Mouse (Mus musculus) retina, adult 2 months (tissue): ENCODE measurements around the gene Mmp23.
"Not testable (repeated sequence)": the region's sequence is repeated elsewhere in the genome, so short reads cannot be mapped to it uniquely, and the experiment has no call there.

Experiments used
- DNase-seq: peaks from one replicate; pipeline ENCODE4 v3.0.0-alpha.2; 2012; ENCODE audit warnings: low read depth, low spot score

Mmp23 gene

GRCm38 (mm10) chr4:155653086-155653450, at the start of gene Mmp23:
Gene Mmp23, minus strand, starts transcription at chr4:155653384.
- DNase-seq = no peak

GRCm38 (mm10) chr4:155700425-155700824, 47.2 kb upstream of the Mmp23 start:
- no peak for DNase-seq

GRCm38 (mm10) chr4:155696261-155697255, 43.4 kb upstream of the Mmp23 start:
- no peak for DNase-seq

DNA sequence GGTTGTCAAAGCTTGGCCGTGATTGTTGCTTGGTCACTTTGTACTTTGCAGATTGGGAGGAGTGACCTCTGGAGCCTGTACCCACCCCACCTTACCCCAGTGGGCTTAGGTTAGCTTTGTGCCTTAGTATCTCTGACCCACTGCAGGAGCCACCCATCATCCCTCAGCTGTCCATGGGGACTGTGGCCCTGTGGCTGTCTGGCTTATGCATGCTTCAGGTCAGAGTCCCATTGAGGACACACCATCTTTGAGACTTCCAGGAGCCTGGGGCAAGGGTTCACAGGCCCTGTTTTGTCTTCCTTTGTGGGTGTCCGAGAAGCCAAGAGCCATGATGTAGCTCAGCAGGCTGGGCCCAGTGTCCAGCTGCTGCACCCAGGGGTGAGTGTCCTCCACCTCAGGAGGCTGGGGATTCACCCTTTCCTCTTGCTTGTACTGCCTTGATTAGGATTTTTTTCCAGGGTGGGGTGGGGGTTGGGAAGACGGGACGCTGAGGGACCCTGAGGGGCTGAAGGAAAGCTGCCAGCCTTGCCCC, 42.4 kb upstream of the Mmp23 start:
- no peak for DNase-seq

GRCm38 (mm10) chr4:155694482-155695401, 41.6 kb upstream of the Mmp23 start:
- DNase-seq = peak; percentile 50

DNA sequence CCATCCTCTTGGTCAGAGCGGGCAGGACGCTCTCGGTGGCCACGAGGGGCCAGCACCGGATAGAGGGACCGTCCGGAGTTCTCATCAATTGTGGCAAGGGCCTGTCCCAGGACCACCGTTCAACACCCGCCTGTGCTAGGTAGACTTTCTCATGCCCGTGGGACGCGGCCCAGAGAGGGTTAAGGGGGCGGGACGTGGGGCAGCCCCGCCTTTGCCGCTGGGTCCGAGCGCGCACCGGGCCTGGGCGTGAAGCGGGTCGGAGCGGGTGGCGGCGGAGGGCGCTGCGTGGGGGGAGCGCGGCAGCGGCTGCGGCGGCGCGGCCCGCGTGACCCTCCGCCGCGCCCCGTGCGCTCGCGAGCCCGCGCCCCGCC, 40.9 kb upstream of the Mmp23 start, which contains the start of gene Fndc10:
Fndc10 (plus strand) TSS at position 232 of the 371 bp plus-strand sequence.
- DNase-seq = no peak

DNA sequence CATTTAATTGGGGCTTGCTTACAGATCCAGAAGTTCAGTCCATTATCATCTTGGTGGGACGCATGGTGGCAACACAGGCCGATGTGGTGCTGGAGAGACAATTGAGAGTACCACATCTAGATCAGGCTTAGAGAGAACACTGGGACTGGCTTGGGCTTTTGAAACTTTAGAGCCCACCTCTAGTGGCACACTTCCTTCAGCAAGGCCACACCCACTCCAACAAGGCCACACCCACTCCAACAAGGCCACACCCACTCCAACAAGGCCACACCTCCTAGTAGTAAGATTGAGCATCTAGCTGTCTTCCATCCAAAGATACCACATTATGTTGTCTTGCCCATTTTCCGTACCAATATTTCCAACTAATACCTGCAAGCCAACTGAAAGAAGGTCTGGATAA, 39.2 kb upstream of the Mmp23 start:
- no peak for DNase-seq

- DNase-seq = no peak
These were observed 37.6 kb upstream of the Mmp23 start for GRCm38 (mm10) chr4:155690571-155691375.

DNA sequence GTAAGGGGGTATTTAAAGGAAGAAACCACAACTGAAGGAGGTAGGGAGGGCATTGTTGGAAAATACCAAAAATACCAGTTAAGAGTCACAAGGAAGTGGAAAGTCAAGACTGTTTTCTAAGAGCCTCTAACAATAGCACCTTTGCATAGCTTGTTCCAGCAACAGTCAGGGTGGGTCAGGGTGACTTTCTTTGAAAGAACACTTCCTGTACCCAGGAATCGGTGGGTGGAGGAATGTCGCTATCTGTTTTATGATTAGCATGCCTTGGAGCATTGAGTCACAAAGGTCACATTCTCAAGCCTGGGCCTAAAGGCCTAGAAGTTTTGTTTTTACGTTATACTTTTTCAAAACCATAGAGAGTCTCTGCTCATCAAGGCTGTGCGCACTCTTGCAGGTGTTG, 34.6 kb upstream of the Mmp23 start:
- not testable (repeated sequence) for DNase-seq

GRCm38 (mm10) chr4:155683670-155684277, 30.6 kb upstream of the Mmp23 start:
- not testable (repeated sequence) for DNase-seq

DNA sequence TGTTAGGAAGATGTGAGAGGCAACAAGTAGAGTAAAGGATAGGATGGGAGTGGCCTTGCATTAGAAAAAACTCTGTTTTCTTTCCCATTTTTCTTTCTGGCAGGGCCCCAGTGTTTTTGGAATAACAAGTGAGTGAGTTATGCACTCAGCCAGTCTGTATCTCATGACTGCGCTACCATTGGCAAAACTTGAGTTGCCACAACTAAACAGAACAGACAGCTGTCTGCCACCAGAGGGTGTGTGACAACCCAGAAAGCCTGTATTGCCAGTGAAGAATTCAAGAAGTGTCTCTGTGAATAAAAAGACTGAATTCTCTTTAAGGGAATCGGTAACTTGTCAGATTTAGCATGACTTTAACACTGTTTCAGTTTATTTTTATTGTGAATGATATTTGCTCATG, 22.8 kb upstream of the Mmp23 start:
- DNase-seq = no peak

- no peak for DNase-seq
These were observed 18.9 kb upstream of the Mmp23 start for GRCm38 (mm10) chr4:155672082-155672481.

GRCm38 (mm10) chr4:155670236-155670635, 17.1 kb upstream of the Mmp23 start:
- DNase-seq = not testable (repeated sequence)

DNA sequence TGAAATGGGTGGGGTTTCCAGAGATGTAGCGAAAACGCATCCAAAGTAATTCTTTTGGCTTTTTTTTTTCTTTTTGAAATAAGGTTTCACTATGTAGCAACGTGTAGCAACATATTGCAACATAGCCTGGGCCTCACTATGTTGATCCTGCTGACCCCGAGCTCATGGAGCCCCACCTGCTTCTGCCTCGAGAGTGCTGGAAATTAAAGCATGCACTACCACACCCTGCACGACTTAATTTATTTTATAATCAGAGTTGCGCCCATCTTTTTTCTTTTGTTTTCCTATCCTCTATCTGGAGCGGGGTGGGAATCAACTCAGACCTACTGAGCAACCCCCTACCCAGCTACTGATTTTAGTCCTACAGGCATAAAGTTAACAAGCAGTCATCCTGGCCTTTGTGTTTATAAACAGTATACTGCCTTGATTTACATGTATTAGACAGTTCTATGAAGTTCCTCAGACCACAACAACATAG, 16.5 kb upstream of the Mmp23 start:
- DNase-seq = no peak

DNA sequence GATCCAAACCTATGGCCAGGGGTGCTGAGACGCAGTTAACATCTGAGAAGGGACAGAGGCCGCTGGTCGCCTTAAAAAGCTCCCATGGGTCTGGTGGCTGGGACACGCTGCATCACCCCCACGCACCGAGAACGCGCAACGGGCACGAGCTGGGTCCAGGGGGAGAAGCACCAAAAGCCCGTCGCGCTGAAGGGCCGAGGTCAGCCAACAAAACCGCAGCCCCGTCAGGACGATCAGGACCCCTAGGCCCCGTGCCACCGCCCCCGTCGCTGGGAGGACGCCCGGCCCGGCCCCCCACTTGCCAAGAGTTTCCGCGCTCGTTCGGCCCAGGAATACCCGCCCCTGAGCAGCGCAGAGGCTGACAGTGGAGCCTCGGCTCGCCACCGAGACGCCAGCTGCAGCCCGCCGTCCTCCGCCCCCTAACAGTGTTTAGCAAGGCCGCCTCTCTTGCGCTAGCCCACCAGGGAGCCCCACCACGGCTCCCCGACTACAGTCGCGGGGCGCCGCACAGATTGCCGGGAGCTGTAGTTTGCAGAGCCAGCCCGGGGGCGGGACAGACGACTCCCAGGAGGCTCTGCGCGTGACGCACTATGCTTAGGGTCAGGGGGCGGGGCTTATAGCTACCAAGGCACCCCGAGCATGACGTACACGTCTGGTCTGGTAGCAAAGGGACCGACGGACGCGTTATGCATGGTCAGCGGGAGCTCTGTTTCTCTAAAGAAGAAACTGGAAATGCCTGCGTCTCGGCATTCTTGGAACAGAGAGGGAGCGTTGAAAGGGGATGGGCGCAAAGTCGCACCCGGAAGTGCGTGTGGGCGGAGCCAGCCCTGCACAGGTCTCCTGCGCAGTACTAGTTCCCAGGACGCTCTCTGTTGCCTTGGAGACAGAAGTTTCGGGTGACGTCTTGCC, 15.8 kb upstream of the Mmp23 start, which contains the start of gene Mib2:
Mib2 (minus strand) TSS at position 510 of the 909 bp plus-strand sequence.
- peak; percentile 83 for DNase-seq

DNA sequence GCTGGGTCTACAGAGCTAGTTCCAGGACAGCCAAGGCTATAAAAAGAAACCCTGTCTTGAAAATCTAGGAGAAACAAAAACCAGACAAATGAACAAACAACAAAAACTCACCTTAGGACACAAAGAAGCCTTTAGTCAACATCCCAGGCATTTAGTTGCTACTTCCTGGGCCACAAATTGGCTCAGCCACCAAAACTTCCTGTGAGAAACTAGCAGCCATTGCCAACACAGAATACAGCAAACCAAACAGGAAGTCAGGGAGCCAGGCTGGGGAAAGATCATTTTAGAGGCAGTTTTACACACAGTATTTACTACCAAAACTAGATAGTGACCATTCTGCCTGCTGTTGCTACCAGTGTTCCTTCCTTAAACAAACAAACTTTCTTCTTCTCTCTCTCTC, 13.7 kb upstream of the Mmp23 start:
- no peak for DNase-seq

DNA sequence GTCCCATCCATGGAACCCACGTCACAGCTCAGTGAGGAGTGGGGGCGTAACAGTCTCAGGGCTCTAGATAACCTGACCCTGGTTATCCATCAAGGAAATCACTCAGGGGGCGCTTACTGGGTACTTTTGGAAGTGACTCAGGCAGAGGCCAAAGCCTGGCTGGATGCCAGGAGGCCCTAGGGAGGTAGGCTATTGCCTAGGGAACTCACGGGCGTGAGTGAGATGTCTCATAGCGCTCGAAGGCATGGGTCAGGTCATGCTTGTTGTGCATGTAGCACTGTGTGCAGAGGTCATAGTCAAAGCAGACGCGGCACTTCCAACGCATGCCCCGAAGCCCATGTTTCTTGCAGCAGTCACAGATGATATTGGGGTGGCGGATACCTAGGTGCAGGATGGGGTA, 7.5 kb upstream of the Mmp23 start:
- DNase-seq = no peak

DNA sequence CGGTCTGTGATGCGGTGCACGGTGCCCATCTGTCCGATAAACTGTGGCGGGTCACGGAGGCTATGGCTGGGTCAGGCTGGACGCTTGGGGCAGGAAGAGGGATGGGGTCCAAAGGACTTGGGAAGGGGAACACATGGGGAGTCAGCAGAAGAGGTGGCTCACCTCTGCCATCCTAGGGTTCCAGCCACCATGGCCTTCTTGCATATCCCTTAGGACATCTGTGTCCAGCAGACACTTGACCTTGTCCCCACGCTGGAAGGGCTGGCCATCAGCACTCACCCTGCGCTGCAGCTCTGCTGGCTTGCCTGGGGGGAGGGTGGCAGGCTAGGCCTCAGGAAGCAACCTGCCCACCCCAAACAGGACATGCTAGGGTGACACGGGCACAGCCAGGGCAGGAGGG, 5.8 kb upstream of the Mmp23 start:
- DNase-seq = no peak

- DNase-seq = no peak
These were observed 3.1 kb upstream of the Mmp23 start for GRCm38 (mm10) chr4:155656214-155656751.
